Mouse (Mus musculus) megakaryocyte, embryonic 14.5 days (primary cell): ENCODE measurements at regions not wholly inside any gene's neighbourhood (a gene's known extent, or its start where the extent isn't known, plus 50 kb on each side); places are given as distances from the start of the nearest gene placed in this dataset.

Source experiments
- FLI1 ChIP-seq: IDR thresholded peaks from 2 replicates; pipeline ENCODE4 v1.6.1; 2012; ENCODE audit warnings: low read length, inconsistent platforms, mixed read lengths
- GATA1 ChIP-seq: IDR thresholded peaks from 3 replicates; pipeline ENCODE4 v1.6.1; 2012; ENCODE audit warnings: mixed read lengths, low read length, inconsistent platforms, borderline replicate concordance

DNA sequence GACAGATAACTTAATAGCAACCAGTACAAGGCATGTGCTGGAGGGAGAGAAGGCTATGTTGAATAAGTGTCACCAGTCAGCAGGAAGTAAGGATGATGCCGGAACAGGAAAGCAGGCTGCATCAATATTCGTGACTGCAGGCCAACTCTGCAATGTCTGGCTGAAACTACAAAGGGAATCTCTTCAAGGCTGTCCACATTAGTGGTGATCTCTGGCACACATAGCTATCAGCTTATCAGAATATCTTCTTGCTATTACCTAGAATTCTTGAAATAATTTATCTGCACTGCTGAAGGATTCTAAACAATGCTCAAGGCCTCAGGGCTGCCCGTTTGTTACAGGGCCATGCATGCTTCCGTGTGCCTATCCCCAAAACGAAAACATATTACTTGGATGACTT lies 596.9 kb upstream of the Map3k7 start:
- TF ChIP-seq GATA1 = no peak
- TF ChIP-seq FLI1 = no peak
